Mouse (Mus musculus) heart, postnatal 0 days (tissue): Measurements from ENCODE around the gene Nfic.

Experiments used
- CTCF ChIP-seq: IDR thresholded peaks from 2 replicates; pipeline ENCODE4 v1.5.1; 2016; ENCODE audit warnings: antibody characterized with exemption, control low read depth, low read depth
- EP300 ChIP-seq: IDR thresholded peaks from 2 replicates; pipeline ENCODE4 v1.6.1; 2016; ENCODE audit warnings: antibody characterized with exemption, low read depth

DNA sequence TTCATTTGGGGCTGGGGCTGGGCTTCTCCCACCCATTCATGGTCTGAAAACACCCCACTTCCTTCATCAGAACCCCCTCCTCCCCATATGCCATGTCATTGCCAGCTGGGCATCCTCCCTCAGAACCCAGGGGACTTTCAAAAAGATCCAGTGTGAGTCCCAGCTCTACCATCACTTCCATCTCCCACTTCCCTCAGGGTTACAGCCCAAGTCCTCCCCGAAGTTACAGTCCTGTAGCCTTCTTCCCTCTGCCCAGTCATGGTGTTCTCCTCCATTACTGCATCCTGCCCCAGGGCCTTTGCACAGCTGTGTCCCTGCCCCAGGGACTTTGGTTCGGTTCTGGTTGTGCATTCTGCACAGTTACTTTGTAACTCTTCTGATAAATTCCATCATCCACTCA is 1.3 kb downstream of the Nfic start:
- TF ChIP-seq CTCF (no peak), EP300 (no peak)
